Mouse (Mus musculus): Measurements from ENCODE around the gene Asic1. TPM values are rescaled to one million over a fixed set of nuclear protein-coding genes. Genes with fewer than 3 reads are reported as not detected.
"Not testable (repeated sequence)": the region's sequence is repeated elsewhere in the genome, so short reads cannot be mapped to it uniquely, and the experiment has no call there.

Gene Asic1
- polyA plus RNA-seq, 1 experiment from 2014 or later: 0.83 TPM

DNA sequence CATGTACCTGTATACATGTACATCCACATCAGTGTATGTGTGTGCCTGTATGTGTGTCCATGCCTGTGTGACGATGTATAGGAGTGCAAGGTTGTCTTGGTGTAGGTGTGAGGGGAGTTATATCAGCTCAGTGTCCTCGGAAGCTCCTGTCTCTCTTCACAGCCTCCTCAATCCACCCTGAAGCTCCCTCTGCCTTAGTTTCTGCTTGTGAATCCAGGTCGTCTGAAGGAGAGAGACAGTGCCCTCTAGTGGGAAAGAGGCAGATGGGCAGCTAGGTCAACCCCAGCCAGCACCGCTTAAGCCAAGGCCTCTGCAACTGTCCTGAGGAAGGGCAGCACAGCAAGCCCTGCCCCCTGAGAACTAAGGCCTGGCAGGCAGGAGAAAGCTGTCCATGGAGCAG, 18.5 kb downstream of the Asic1 start:
- no peak overlapping the region for H3K4me3 ChIP-seq (ENCODE audit: low read depth, low read length)
- ATAC-seq (ENCODE audit: insufficient read depth): peak; percentile 79
- H3K4me1 ChIP-seq (ENCODE audit: insufficient read depth): peaks cover 2% of the 10 kb centered on the region; the same call in 1 of the 2 replicates
- peak; percentile 92 for TF ChIP-seq CTCF (IDR thresholded peaks at IDR 0.05; ENCODE audit: low read depth)
- no peaks in the 10 kb centered on the region for H3K27me3 ChIP-seq (ENCODE audit: insufficient read depth, low read length)
- WGBS: 3% methylated on average over 4 of the region's 4 CpGs
- H3K4me2 ChIP-seq: no peak overlapping the region
- H3K27ac ChIP-seq (ENCODE audit: low read depth): no peak overlapping the region
- H3K9ac ChIP-seq: no peak overlapping the region
- no peaks in the 10 kb centered on the region for H3K9me3 ChIP-seq (ENCODE audit: low read depth, low read length)
- H3K36me3 ChIP-seq (ENCODE audit: insufficient read depth): no peaks in the 10 kb centered on the region
- peak; percentile 88 for DNase-seq

DNA sequence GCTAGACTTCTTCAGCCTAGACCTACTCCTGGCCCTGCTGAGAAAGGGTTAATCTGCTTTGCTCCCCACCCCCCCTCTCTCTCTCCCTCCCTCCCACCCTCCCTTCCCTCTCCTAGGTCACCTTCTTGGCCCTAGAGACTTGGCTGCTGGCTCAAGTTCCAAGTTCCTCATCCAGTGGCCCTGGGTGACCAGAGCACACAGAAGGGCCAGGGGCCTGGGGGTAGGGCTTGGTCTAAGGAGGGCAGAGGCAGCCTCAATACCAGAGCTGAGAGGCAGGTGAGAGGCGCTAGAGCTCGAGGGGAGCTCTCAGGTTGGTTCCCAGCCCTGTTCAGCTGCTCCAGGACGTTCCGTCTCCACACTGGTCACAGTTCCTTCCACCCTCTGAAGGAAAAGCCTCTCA, 20.8 kb downstream of the Asic1 start:
- no peak for DNase-seq
- ATAC-seq (ENCODE audit: insufficient read depth): no peak

DNA sequence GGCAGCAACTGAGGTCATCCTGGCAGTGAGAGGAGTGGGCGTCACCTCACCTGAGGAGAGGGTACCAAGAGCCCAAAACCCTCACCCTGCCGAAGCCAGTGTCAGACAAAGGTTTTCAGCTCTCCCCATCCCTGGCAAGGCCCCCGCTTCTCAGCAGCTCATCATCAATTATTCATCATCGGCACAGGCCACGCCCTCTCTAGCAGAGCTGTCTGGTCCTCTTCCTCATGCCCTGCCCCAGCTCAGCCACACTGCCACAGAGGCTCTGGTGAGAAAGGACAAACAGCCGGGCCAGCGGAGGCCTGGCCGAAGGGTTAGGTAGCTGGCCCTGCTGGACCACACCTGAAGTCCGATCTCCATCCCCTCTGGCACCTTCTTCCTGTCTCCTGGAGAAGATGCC, 21.8 kb downstream of the Asic1 start:
- peaks cover 2% of the 10 kb centered on the region; the same call in 1 of the 2 replicates for H3K4me1 ChIP-seq (ENCODE audit: insufficient read depth)
- ATAC-seq (ENCODE audit: insufficient read depth) (no peak), DNase-seq (no peak)
- no peaks in the 10 kb centered on the region for H3K9me3 ChIP-seq (ENCODE audit: low read depth, low read length)
- H3K9ac ChIP-seq: no peak overlapping the region
- 33% methylated on average over 9 of the region's 9 CpGs for WGBS
- H3K27ac ChIP-seq (ENCODE audit: low read depth): no peak overlapping the region
- no peaks in the 10 kb centered on the region for H3K36me3 ChIP-seq (ENCODE audit: insufficient read depth)
- H3K4me3 ChIP-seq (ENCODE audit: low read depth, low read length): no peak overlapping the region
- TF ChIP-seq CTCF (IDR thresholded peaks at IDR 0.05; ENCODE audit: low read depth): no peak
- no peaks in the 10 kb centered on the region for H3K27me3 ChIP-seq (ENCODE audit: insufficient read depth, low read length)
- H3K4me2 ChIP-seq: no peak overlapping the region

More for the DNA sequence above, 20.8 kb downstream of the Asic1 start:
- Histone ChIP-seq H3K9ac (no peak overlapping the region), H3K27ac (ENCODE audit: low read depth) (no peak overlapping the region), H3K27me3 (ENCODE audit: insufficient read depth, low read length) (no peaks in the 10 kb centered on the region), H3K4me2 (no peak overlapping the region), H3K4me1 (ENCODE audit: insufficient read depth) (peaks cover 2% of the 10 kb centered on the region; the same call in 1 of the 2 replicates), H3K4me3 (ENCODE audit: low read depth, low read length) (no peak overlapping the region), H3K9me3 (ENCODE audit: low read depth, low read length) (no peaks in the 10 kb centered on the region), H3K36me3 (ENCODE audit: insufficient read depth) (no peaks in the 10 kb centered on the region)
- TF ChIP-seq CTCF (IDR thresholded peaks at IDR 0.05; ENCODE audit: low read depth): no peak
- WGBS: 13% methylated on average over 4 of the region's 4 CpGs

DNA sequence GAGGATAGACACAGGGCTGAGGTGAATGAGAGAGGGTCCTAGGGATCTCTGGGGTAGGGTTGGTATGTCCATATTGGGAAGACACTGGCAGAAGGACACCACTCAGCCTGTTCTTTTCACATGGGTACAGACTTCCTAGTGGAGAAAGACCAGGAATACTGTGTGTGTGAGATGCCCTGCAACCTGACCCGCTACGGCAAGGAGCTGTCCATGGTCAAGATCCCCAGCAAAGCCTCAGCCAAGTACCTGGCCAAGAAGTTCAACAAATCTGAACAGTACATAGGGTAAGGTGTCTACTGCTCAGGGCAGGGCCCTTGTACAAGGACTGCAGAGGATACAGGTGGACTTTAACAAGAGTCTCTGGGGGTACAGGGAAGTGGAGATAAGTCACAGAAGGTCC, 27.1 kb downstream of the Asic1 start:
- Histone ChIP-seq H3K36me3 (ENCODE audit: insufficient read depth) (no peaks in the 10 kb centered on the region), H3K4me3 (ENCODE audit: low read depth, low read length) (no peak overlapping the region), H3K27me3 (ENCODE audit: insufficient read depth, low read length) (no peaks in the 10 kb centered on the region), H3K9ac (no peak overlapping the region), H3K4me1 (ENCODE audit: insufficient read depth) (no peaks in the 10 kb centered on the region), H3K27ac (ENCODE audit: low read depth) (no peak overlapping the region), H3K4me2 (no peak overlapping the region), H3K9me3 (ENCODE audit: low read depth, low read length) (no peaks in the 10 kb centered on the region)
- ATAC-seq (ENCODE audit: insufficient read depth) (no peak), DNase-seq (peak; percentile 27)
- TF ChIP-seq CTCF (IDR thresholded peaks at IDR 0.05; ENCODE audit: low read depth): no peak
- WGBS: 10% methylated on average over 2 of the region's 2 CpGs

DNA sequence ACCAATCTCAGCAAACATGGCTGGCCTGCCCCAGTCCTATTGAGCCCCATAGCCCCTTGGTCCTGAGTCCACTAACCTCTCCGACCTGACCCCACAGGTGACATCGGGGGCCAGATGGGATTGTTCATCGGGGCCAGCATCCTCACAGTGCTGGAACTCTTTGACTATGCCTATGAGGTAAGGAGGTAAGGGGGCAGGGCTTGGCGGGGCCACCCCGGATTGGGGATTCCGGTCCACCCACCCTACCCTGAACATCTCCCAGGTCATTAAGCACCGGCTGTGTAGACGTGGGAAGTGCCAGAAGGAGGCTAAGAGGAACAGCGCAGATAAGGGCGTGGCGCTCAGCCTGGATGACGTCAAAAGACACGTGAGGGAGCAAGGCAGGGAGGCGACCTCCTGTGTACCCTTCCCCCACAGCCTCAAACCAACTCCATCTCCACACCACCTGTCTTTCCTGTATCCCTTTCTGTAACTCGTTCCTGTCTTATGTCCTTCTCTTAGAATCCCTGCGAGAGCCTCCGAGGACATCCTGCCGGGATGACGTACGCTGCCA, 28.4 kb downstream of the Asic1 start:
- ATAC-seq (ENCODE audit: insufficient read depth): no peak
- H3K9ac ChIP-seq: no peak overlapping the region
- H3K4me1 ChIP-seq (ENCODE audit: insufficient read depth): peaks cover 4% of the 10 kb centered on the region; the same call in 1 of the 2 replicates
- H3K4me3 ChIP-seq (ENCODE audit: low read depth, low read length): no peak overlapping the region
- DNase-seq: no peak
- no peak overlapping the region for H3K4me2 ChIP-seq
- TF ChIP-seq CTCF (IDR thresholded peaks at IDR 0.05; ENCODE audit: low read depth): no peak
- H3K9me3 ChIP-seq (ENCODE audit: low read depth, low read length): no peaks in the 10 kb centered on the region
- H3K27me3 ChIP-seq (ENCODE audit: insufficient read depth, low read length): no peaks in the 10 kb centered on the region
- 29% methylated on average over 20 of the region's 20 CpGs for WGBS
- no peak overlapping the region for H3K27ac ChIP-seq (ENCODE audit: low read depth)
- H3K36me3 ChIP-seq (ENCODE audit: insufficient read depth): peaks cover 4% of the 10 kb centered on the region

DNA sequence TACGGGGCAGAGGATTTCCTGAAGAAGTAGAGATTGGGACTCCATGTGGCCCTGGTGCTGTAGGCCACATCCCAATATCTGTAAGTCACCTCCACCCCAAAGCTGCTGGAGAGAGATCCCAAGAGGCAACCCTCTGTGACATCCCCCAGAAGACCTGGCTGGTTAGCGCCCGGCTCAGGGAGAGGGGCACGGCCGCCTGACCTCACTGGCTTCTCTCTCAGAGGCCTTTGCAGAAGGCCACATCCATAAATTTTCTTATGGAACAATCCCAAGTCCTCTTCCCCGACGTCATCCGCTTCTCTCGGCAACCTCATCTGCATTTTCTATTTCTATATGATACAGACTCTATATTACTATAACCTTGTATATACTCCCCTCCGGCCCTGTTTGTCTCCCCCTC, 29.5 kb downstream of the Asic1 start:
- ATAC-seq (ENCODE audit: insufficient read depth) (no peak), DNase-seq (no peak)
- H3K4me3 ChIP-seq (ENCODE audit: low read depth, low read length): no peak overlapping the region
- no peaks in the 10 kb centered on the region for H3K27me3 ChIP-seq (ENCODE audit: insufficient read depth, low read length)
- H3K36me3 ChIP-seq (ENCODE audit: insufficient read depth): peaks cover 15% of the 10 kb centered on the region
- no peak overlapping the region for H3K9ac ChIP-seq
- TF ChIP-seq CTCF (IDR thresholded peaks at IDR 0.05; ENCODE audit: low read depth): no peak
- no peak overlapping the region for H3K27ac ChIP-seq (ENCODE audit: low read depth)
- WGBS: 80% methylated on average over 10 of the region's 10 CpGs
- no peaks in the 10 kb centered on the region for H3K9me3 ChIP-seq (ENCODE audit: low read depth, low read length)
- H3K4me2 ChIP-seq: no peak overlapping the region
- H3K4me1 ChIP-seq (ENCODE audit: insufficient read depth): peaks cover 4% of the 10 kb centered on the region; the same call in 1 of the 2 replicates

DNA sequence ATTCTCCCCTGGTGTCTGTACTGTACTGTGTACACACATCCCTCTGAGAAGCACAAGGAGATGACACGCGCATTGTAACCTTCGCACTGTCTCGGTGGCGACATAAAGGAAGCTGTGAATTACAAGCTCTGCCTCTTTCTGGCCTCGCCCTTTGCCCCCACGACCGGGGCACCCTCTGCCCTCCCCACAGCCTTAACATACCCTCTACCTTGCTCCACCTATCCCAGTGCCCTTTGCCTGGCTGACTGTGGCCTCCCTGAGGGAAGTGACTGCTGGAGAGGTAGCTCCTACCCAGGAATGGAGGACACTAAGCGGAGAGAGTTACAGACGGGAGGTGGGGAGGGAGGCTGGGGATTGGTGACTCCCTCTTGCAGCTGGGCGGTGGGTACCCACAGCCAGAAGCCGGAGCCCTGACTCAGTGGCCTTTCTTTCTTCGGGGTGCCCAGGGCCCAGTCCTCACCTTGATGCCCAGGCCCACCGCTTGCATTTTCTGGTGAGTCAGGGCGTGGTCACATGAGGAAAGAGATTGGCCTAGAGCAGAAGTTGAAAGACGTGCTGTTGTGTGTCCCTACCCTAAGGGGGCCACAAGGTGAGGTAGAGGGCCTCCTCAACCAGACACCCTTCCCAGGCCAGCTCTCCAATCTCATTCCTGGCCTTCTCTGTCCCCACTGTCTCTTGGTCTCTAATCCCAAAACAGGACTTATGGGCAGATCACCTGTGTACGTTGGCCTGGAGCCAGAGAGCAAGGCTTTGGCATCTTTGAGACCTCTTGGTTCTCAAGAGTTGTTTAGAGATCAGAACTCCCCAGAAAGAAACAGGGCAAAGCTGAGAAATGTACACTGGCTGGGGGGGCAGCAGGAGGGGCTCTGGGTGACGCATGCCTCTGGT, 30.3 kb downstream of the Asic1 start:
- no peaks in the 10 kb centered on the region for H3K9me3 ChIP-seq (ENCODE audit: low read depth, low read length)
- no peaks in the 10 kb centered on the region for H3K27me3 ChIP-seq (ENCODE audit: insufficient read depth, low read length)
- H3K36me3 ChIP-seq (ENCODE audit: insufficient read depth): peaks cover 20% of the 10 kb centered on the region
- no peak overlapping the region for H3K4me2 ChIP-seq
- ATAC-seq (ENCODE audit: insufficient read depth) (no peak), DNase-seq (no peak)
- H3K4me3 ChIP-seq (ENCODE audit: low read depth, low read length): no peak overlapping the region
- H3K9ac ChIP-seq: no peak overlapping the region
- no peak overlapping the region for H3K27ac ChIP-seq (ENCODE audit: low read depth)
- peaks cover 4% of the 10 kb centered on the region; the same call in 1 of the 2 replicates for H3K4me1 ChIP-seq (ENCODE audit: insufficient read depth)
- TF ChIP-seq CTCF (IDR thresholded peaks at IDR 0.05; ENCODE audit: low read depth): no peak
- WGBS: 83% methylated on average over 18 of the region's 18 CpGs

DNA sequence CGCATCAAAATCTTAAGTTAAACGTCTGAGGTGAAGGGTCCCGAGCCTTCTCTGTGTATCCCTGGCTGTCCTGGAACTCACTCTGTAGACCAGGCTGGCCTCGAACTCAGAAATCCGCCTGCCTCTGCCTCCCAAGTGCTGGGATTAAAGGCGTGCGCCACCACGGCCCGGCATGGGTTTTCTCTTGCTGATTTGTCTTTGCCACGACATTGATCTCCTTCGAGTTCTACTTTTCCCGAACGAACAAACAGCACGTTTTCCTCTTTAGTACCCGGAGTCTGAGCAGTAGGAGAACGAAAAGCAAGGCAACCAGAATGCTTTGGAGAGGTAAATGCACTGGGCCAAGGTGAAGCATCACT, 31.5 kb downstream of the Asic1 start:
- Histone ChIP-seq H3K36me3 (ENCODE audit: insufficient read depth) (peaks cover 29% of the 10 kb centered on the region), H3K4me2 (peak overlapping the region; percentile 71), H3K4me3 (ENCODE audit: low read depth, low read length) (peak overlapping the region; percentile 83), H3K9ac (peak overlapping the region; percentile 94)
- H3K9me3 ChIP-seq (ENCODE audit: low read depth, low read length); H3K27ac ChIP-seq (ENCODE audit: low read depth); DNase-seq; H3K27me3 ChIP-seq (ENCODE audit: insufficient read depth, low read length); H3K4me1 ChIP-seq (ENCODE audit: insufficient read depth): not testable (repeated sequence)
- WGBS: 38% methylated on average over 16 of the region's 16 CpGs
- peak; percentile 0; the same call in 1 of the 2 replicates for ATAC-seq (ENCODE audit: insufficient read depth)
